Mouse (Mus musculus) liver, adult 2 months (tissue): Measurements from ENCODE around the gene Crim1. TPM values are rescaled to one million over a fixed set of nuclear protein-coding genes. Genes with fewer than 3 reads are reported as not detected.

Experiments
- DNase-seq: peaks from one replicate; pipeline ENCODE4 v3.0.0-alpha.2; 2011; ENCODE audit warnings: low read depth, low spot score; ENCODE audit errors: extremely low read depth
- H3K27ac ChIP-seq: fragments of 200-500 bp; replicated peaks from 2 replicates; pipeline ENCODE4 v1.5.1; 2012; ENCODE audit warnings: low read depth, mild to moderate bottlenecking, control low read depth, inconsistent platforms, low read length; ENCODE audit not compliant: insufficient read depth
- H3K27me3 ChIP-seq: fragments of 200-500 bp; 2 replicates; pipeline ENCODE4 v1.6.1; 2012; ENCODE audit warnings: mild to moderate bottlenecking, moderate library complexity, low read length, inconsistent platforms; ENCODE audit not compliant: control insufficient read depth, insufficient read depth
- H3K36me3 ChIP-seq: fragments of 200-500 bp; 2 replicates; pipeline ENCODE4 v1.6.1; 2012; ENCODE audit warnings: low read length, inconsistent platforms; ENCODE audit not compliant: control insufficient read depth, insufficient read depth
- H3K4me1 ChIP-seq: fragments of 200-500 bp; 2 replicates; pipeline ENCODE4 v1.6.1; 2011; ENCODE audit warnings: low read length; ENCODE audit not compliant: control insufficient read depth, insufficient read depth
- H3K4me3 ChIP-seq: fragments of 200-500 bp; 2 replicates; pipeline ENCODE4 v1.5.1; 2011; ENCODE audit warnings: low read depth, mild to moderate bottlenecking, control low read depth, low read length, moderate library complexity; ENCODE audit not compliant: insufficient read depth
- H3K79me2 ChIP-seq: fragments of 200-500 bp; 2 replicates; pipeline ENCODE4 v1.6.1; 2012; ENCODE audit warnings: inconsistent platforms, mild to moderate bottlenecking, low read length, moderate library complexity; ENCODE audit not compliant: control insufficient read depth, insufficient read depth
- H3K9ac ChIP-seq: fragments of 200-500 bp; 2 replicates; pipeline ENCODE4 v1.6.1; 2012; ENCODE audit warnings: low read depth, mild to moderate bottlenecking, control low read depth, inconsistent platforms, low read length
- CTCF ChIP-seq: fragments of 200-500 bp; IDR thresholded peaks from 2 replicates; pipeline ENCODE4 v1.5.1; 2011; ENCODE audit warnings: low read depth, low read length, control low read depth
- POLR2A ChIP-seq: fragments of 200-500 bp; IDR thresholded peaks from 2 replicates; pipeline ENCODE4 v1.6.1; 2011; ENCODE audit warnings: low read length, control low read depth; ENCODE audit not compliant: insufficient read depth; ENCODE audit errors: extremely low read depth
- WGBS: fragments of 180-500 bp; shearing (Covaris S2); methylation state at CpG from one replicate; pipeline ENCODE4 v1.1.7; 2018; 5-methylcytosine and 5-hydroxymethylcytosine counted together
- polyA plus RNA-seq: library from polyadenylated mRNA; depleted of rRNA; stranded (reverse); fragments of >200 nt; gene quantifications from 2 replicates; pipeline ENCODE4 v1.2.3, GENCODE M21; 2012
- total RNA-seq: library from RNA; depleted of rRNA; stranded (reverse); fragments of >200 nt; gene quantifications from 2 replicates; pipeline ENCODE4 v1.2.3, GENCODE M21; 2014

Gene Crim1
- total and polyA plus RNA-seq, 2 experiments: 5.6 to 9.0 TPM

DNA sequence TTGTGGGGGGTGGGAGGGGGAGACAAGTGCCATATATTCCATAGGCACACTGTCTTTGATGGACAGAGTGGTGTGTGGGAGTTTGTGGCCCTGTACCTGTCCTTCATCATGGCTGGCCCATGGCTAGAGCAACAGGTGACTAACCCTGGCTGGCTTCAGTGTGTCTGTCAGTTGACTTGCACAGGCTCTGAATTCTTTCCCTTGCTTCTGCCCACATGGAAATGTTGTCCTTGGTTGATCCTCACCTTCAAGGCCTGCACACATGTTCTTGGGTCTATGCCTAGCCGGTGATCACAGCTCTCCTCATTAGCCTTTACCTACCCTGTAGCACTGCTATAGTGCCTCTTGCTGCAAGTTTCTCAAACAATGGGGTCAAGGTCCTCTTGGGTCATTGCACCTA is 21.8 kb downstream of the Crim1 start:
- H3K27ac ChIP-seq: no peak overlapping the region
- no peaks in the 10 kb centered on the region for H3K27me3 ChIP-seq
- no peak overlapping the region for H3K9ac ChIP-seq
- H3K4me3 ChIP-seq: no peak overlapping the region
- no peak for DNase-seq
- peaks cover 16% of the 10 kb centered on the region; the same call in 1 of the 2 replicates for H3K79me2 ChIP-seq
- no peak for TF ChIP-seq CTCF
- TF ChIP-seq POLR2A: no peak
- WGBS: 68% methylated on average over 1 of the region's 1 CpGs
- H3K36me3 ChIP-seq: no peaks in the 10 kb centered on the region
- peaks cover 14% of the 10 kb centered on the region; the same call in 1 of the 2 replicates for H3K4me1 ChIP-seq

DNA sequence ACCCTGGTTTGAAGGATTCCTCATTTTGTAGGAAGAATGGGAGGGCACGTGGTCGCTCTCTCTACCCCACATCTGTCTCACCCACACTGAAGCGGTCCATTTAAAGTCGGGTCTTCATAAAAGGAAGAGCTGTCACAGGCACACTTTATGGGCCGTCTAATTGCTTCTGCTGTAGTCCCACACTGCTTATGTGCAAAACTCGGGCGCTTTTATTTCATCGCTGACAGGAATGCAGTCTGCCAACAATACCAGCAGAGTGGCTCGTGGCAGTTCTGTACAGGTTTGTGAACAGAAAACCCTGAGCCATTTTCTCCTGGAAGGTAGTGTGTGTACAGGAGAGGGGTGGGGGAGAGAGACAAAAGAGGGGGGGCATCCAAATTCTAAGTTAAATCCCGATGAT is 23.9 kb downstream of the Crim1 start:
- H3K79me2 ChIP-seq: peaks cover 16% of the 10 kb centered on the region; the same call in 1 of the 2 replicates
- H3K4me3 ChIP-seq: no peak overlapping the region
- WGBS: 90% methylated on average over 10 of the region's 10 CpGs
- H3K27ac ChIP-seq: no peak overlapping the region
- H3K27me3 ChIP-seq: no peaks in the 10 kb centered on the region
- H3K9ac ChIP-seq: no peak overlapping the region
- DNase-seq: no peak
- TF ChIP-seq POLR2A (no peak), CTCF (no peak)
- H3K4me1 ChIP-seq: peaks cover 10% of the 10 kb centered on the region; the same call in 1 of the 2 replicates
- no peaks in the 10 kb centered on the region for H3K36me3 ChIP-seq

DNA sequence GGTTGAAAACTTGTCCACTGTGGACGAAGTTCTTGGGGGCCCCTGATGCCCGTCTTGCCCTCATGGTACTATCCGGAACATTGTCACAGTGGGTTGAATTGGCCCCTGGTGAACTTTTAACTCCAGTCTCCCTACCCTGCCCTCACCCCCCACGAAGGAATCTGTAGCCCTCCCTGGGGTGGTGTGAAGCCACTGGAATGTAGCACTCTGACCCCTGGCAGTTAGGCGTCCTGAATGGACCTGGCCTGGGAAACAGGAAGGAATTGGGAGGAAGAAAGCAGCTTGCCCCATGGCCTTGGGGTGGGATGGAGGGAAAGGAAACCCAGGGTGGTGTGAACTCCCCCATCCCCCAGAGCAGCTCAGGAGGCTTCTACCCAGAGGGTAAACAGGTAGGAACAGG is 25.5 kb downstream of the Crim1 start:
- DNase-seq: no peak
- 74% methylated on average over 5 of the region's 5 CpGs for WGBS
- H3K27me3 ChIP-seq: no peaks in the 10 kb centered on the region
- H3K36me3 ChIP-seq: no peaks in the 10 kb centered on the region
- no peak overlapping the region for H3K4me3 ChIP-seq
- peaks cover 10% of the 10 kb centered on the region; the same call in 1 of the 2 replicates for H3K4me1 ChIP-seq
- no peak overlapping the region for H3K9ac ChIP-seq
- H3K79me2 ChIP-seq: peaks cover 16% of the 10 kb centered on the region; the same call in 1 of the 2 replicates
- TF ChIP-seq CTCF (no peak), POLR2A (no peak)
- no peak overlapping the region for H3K27ac ChIP-seq

DNA sequence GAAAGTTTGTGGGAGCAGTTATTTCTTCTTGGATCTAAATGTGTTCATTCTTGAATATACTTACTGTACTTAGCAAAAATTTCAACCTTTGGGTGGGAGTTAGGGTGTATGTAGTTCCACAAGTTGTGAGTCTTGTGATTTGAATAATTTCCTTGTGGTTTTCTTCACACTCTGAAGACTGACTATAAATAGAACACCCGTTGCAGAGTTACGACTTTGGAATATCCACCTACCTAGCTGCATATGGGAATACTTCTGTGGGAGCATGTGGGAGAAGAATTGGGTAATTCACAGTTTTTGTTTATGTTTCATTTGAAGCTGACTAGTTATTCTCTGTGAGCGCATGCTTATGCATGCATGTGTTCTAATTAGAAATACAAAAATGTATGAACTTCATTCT is 27.2 kb downstream of the Crim1 start:
- Histone ChIP-seq H3K36me3 (no peaks in the 10 kb centered on the region), H3K9ac (no peak overlapping the region), H3K27ac (no peak overlapping the region), H3K4me1 (no peaks in the 10 kb centered on the region), H3K4me3 (no peak overlapping the region), H3K27me3 (no peaks in the 10 kb centered on the region), H3K79me2 (peaks cover 9% of the 10 kb centered on the region; the same call in 1 of the 2 replicates)
- DNase-seq: no peak
- 87% methylated on average over 3 of the region's 3 CpGs for WGBS
- no peak for TF ChIP-seq POLR2A
- TF ChIP-seq CTCF: no peak

DNA sequence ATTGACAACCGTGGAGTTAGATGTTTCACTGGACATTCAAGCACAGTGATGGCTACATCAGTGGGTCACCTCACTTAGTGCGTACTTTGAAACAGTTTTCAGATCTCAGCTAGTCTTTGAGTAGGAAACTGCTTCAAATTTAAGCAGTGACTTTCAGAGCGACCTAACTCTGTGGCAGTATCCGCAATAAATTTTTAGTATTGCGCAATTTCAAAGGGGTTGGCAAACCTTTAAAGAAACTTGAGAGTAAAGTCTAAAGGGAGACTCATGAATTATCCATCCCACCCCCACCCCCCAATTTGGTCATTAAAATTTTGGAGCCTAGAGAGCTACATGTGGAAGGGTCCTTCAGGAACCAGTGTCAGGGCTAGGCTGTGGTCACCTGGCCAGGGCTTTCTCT is 31.5 kb downstream of the Crim1 start:
- H3K27me3 ChIP-seq: no peaks in the 10 kb centered on the region
- TF ChIP-seq POLR2A (no peak), CTCF (no peak)
- H3K27ac ChIP-seq: no peak overlapping the region
- no peaks in the 10 kb centered on the region for H3K36me3 ChIP-seq
- DNase-seq: peak; percentile 45
- no peak overlapping the region for H3K9ac ChIP-seq
- no peaks in the 10 kb centered on the region for H3K4me1 ChIP-seq
- no peak overlapping the region for H3K4me3 ChIP-seq
- WGBS: 70% methylated on average over 5 of the region's 5 CpGs
- peaks cover 7% of the 10 kb centered on the region; the same call in 1 of the 2 replicates for H3K79me2 ChIP-seq

DNA sequence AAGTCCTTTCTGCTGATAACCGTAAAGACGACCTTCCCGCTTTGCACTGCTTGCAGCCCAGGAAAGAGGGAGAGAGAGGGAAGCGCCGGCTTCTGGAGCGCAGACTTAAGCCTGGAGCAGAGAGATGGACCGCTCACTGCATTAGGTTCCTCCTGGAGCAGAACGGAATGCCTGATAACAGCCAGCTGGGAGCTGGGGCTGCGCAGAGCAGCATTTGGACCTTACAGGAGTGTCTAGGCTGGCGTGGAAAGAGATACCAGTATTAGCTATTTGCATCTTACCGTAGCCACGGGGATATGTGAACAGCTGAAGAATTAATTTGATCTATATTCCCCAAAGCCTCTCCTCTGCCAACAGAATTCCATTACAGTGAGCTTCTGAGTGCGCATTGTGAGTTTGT is 32.7 kb downstream of the Crim1 start:
- H3K79me2 ChIP-seq: peaks cover 7% of the 10 kb centered on the region; the same call in 1 of the 2 replicates
- H3K4me1 ChIP-seq: no peaks in the 10 kb centered on the region
- H3K9ac ChIP-seq: no peak overlapping the region
- TF ChIP-seq CTCF (no peak), POLR2A (no peak)
- H3K27ac ChIP-seq: no peak overlapping the region
- WGBS: 83% methylated on average over 13 of the region's 13 CpGs
- no peaks in the 10 kb centered on the region for H3K27me3 ChIP-seq
- no peak overlapping the region for H3K4me3 ChIP-seq
- H3K36me3 ChIP-seq: no peaks in the 10 kb centered on the region
- DNase-seq: no peak
